Mouse (Mus musculus) limb, embryonic 15.5 days (tissue): ENCODE data around the gene Tnfsf8. TPM values are rescaled to one million over a fixed set of nuclear protein-coding genes. Genes with fewer than 3 reads are reported as not detected.

Experiments used
- ATAC-seq: fragments of 200-750 bp; cut with Nextera tagmentation; 2 replicates; pipeline ENCODE4 v1.8.0; 2017; ENCODE audit warnings: low read depth, moderate TSS enrichment; ENCODE audit not compliant: insufficient number of reproducible peaks, low FRiP score, low TSS enrichment
- H3K27ac ChIP-seq: fragments of 300-500 bp; sonication (generic); 2 replicates; pipeline ENCODE4 v1.5.1; 2015; ENCODE audit warnings: moderate library complexity, mild to moderate bottlenecking, inconsistent platforms
- H3K27me3 ChIP-seq: fragments of 300-500 bp; sonication (generic); 2 replicates; pipeline ENCODE4 v1.6.1; 2015; ENCODE audit warnings: inconsistent platforms
- H3K36me3 ChIP-seq: fragments of 300-500 bp; sonication (generic); 2 replicates; pipeline ENCODE4 v1.6.1; 2015; ENCODE audit warnings: inconsistent platforms
- H3K4me1 ChIP-seq: fragments of 300-500 bp; sonication (generic); 2 replicates; pipeline ENCODE4 v1.6.1; 2015; ENCODE audit warnings: inconsistent platforms
- H3K4me2 ChIP-seq: fragments of 300-500 bp; sonication (generic); 2 replicates; pipeline ENCODE4 v1.6.1; 2015; ENCODE audit warnings: mild to moderate bottlenecking, inconsistent platforms
- H3K4me3 ChIP-seq: fragments of 300-500 bp; sonication (generic); 2 replicates; pipeline ENCODE4 v1.5.1; 2015; ENCODE audit warnings: mild to moderate bottlenecking, inconsistent platforms
- H3K9ac ChIP-seq: fragments of 300-500 bp; sonication (generic); 2 replicates; pipeline ENCODE4 v1.6.1; 2015; ENCODE audit warnings: inconsistent platforms
- H3K9me3 ChIP-seq: fragments of 300-500 bp; sonication (generic); 2 replicates; pipeline ENCODE4 v1.6.1; 2016; ENCODE audit warnings: inconsistent platforms
- WGBS: fragments of 180-500 bp; shearing (Covaris S2); methylation state at CpG from one replicate; pipeline ENCODE4 v1.1.7; 2015; 5-methylcytosine and 5-hydroxymethylcytosine counted together
- polyA plus RNA-seq: library from polyadenylated mRNA; unstranded; fragments of >200 nt; fragmentation: Nextera tagmentation; extraction: Ambion mirVana; gene quantifications from 2 replicates; pipeline ENCODE4 v1.2.1, GENCODE M21; 2015

The Tnfsf8 gene
- polyA plus RNA-seq, 1 experiment from 2014 or later = not detected

- H3K9me3 ChIP-seq = no peaks in the 10 kb centered on the region
- H3K4me1 ChIP-seq = no peaks in the 10 kb centered on the region
- no peaks in the 10 kb centered on the region for H3K36me3 ChIP-seq
- no peak overlapping the region for H3K4me2 ChIP-seq
- H3K27ac ChIP-seq = no peak overlapping the region
- H3K9ac ChIP-seq = no peak overlapping the region
- no peak overlapping the region for H3K4me3 ChIP-seq
- WGBS = 65% methylated on average over 4 of the region's 4 CpGs
- no peak for ATAC-seq
- no peaks in the 10 kb centered on the region for H3K27me3 ChIP-seq
These were observed 38.0 kb downstream of the Tnfsf8 start for GRCm38 (mm10) chr4:63823136-63823535.

DNA sequence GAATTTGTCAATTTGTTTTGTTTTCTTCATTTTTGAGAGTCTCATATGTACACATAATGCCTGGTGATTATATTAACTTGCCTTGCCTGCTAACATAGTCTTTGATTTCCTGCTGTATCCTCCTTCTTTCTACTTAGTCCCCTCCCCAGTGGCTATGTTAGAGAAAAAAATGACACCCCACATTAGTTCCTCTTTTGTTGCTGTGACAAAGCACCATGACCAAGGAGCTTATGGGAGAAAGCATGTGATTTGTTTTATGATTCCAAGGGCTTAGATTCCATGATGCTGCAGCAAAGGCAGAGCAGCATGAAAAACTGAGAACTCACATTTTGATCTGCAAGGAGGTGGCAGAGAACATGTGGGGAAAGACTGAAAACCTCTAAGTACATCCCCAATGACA, 43.6 kb downstream of the Tnfsf8 start:
- no peak overlapping the region for H3K9ac ChIP-seq
- no peaks in the 10 kb centered on the region for H3K4me1 ChIP-seq
- H3K27me3 ChIP-seq = no peaks in the 10 kb centered on the region
- H3K9me3 ChIP-seq = no peaks in the 10 kb centered on the region
- no peaks in the 10 kb centered on the region for H3K36me3 ChIP-seq
- no peak overlapping the region for H3K27ac ChIP-seq
- no peak overlapping the region for H3K4me3 ChIP-seq
- ATAC-seq = no peak
- no peak overlapping the region for H3K4me2 ChIP-seq

GRCm38 (mm10) chr4:63815668-63816067, 45.5 kb downstream of the Tnfsf8 start:
- WGBS = 85% methylated on average over 2 of the region's 2 CpGs
- Histone ChIP-seq H3K4me3 (no peak overlapping the region), H3K9me3 (no peaks in the 10 kb centered on the region), H3K9ac (no peak overlapping the region), H3K27me3 (no peaks in the 10 kb centered on the region), H3K4me2 (no peak overlapping the region), H3K4me1 (no peaks in the 10 kb centered on the region), H3K36me3 (no peaks in the 10 kb centered on the region), H3K27ac (no peak overlapping the region)
- no peak for ATAC-seq

GRCm38 (mm10) chr4:63798083-63798482, 63.1 kb downstream of the Tnfsf8 start:
- no peaks in the 10 kb centered on the region for H3K27me3 ChIP-seq
- H3K4me3 ChIP-seq = no peak overlapping the region
- ATAC-seq = no peak
- no peaks in the 10 kb centered on the region for H3K36me3 ChIP-seq
- 75% methylated on average over 1 of the region's 1 CpGs for WGBS
- no peaks in the 10 kb centered on the region for H3K4me1 ChIP-seq
- H3K4me2 ChIP-seq = no peak overlapping the region
- H3K27ac ChIP-seq = no peak overlapping the region
- no peak overlapping the region for H3K9ac ChIP-seq
- H3K9me3 ChIP-seq = no peaks in the 10 kb centered on the region

DNA sequence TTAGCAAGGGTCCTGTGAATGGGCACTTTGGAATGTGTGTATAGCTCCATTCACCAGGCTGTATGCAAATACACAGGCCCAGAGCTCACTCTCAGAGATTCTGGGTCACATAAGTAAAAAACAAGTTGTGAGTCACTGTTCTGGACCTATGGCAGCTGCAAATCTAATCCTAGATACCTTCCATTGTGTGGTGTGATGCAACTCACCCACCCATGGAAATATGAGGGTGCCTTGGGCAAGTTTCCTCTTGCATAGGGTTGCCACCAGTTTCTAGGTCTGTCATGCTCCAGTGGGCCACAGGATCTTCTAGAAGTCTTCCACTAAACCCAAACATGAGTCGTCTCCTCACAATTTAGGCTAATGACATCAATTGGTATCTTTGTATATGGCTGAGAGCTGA, 64.6 kb downstream of the Tnfsf8 start:
- Histone ChIP-seq H3K4me1 (no peaks in the 10 kb centered on the region), H3K36me3 (no peaks in the 10 kb centered on the region), H3K27me3 (no peaks in the 10 kb centered on the region), H3K27ac (no peak overlapping the region), H3K4me3 (no peak overlapping the region), H3K4me2 (no peak overlapping the region), H3K9ac (no peak overlapping the region), H3K9me3 (no peaks in the 10 kb centered on the region)
- no peak for ATAC-seq
- 86% methylated on average over 1 of the region's 1 CpGs for WGBS

DNA sequence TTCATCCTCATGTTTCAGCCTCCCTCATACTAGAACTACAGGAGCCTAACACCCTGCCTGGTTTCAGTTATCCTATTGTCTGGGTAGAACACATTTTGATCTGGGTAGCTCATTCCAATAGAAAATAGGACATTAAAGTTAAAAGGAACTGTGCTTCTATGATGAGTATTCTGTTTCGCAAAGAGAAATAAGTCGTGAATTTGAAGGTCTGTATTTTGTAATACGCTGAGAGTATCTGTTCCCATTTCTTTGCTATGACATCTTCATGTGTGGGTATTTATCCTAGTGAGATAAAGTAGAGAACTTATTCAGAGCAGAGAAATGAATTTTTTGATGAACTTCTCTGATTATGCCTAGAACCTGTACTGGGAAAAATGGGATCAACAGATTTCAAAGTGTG, 68.8 kb downstream of the Tnfsf8 start:
- Histone ChIP-seq H3K9ac (no peak overlapping the region), H3K9me3 (no peaks in the 10 kb centered on the region), H3K36me3 (no peaks in the 10 kb centered on the region), H3K4me1 (no peaks in the 10 kb centered on the region), H3K4me2 (no peak overlapping the region), H3K4me3 (no peak overlapping the region), H3K27me3 (no peaks in the 10 kb centered on the region), H3K27ac (no peak overlapping the region)
- WGBS = 94% methylated on average over 3 of the region's 3 CpGs
- no peak for ATAC-seq

DNA sequence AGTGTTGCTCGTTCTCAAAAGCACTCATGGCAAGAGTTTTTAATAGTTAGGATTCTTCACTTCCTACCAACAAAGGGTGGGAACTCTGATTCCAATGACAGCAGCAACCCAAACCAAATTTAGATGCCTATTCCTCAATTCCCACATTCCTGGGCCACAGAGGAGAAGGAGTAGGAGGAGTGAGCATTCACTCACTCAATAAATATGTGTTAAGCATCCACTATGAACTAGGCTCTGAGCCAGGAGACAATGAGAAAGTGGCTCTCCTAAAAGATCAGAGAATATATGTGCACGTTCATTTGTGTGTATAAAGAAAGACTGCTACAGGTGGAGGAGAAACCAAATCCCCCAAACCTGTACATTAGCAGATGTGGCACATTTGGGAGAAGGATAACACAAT, 75.7 kb downstream of the Tnfsf8 start:
- ATAC-seq = no peak
- 57% methylated on average over 2 of the region's 2 CpGs for WGBS
- Histone ChIP-seq H3K27me3 (no peaks in the 10 kb centered on the region), H3K4me3 (no peak overlapping the region), H3K4me1 (peaks cover 5% of the 10 kb centered on the region; the same call in 1 of the 2 replicates), H3K36me3 (no peaks in the 10 kb centered on the region), H3K9me3 (no peaks in the 10 kb centered on the region), H3K4me2 (no peak overlapping the region), H3K9ac (no peak overlapping the region), H3K27ac (no peak overlapping the region)

DNA sequence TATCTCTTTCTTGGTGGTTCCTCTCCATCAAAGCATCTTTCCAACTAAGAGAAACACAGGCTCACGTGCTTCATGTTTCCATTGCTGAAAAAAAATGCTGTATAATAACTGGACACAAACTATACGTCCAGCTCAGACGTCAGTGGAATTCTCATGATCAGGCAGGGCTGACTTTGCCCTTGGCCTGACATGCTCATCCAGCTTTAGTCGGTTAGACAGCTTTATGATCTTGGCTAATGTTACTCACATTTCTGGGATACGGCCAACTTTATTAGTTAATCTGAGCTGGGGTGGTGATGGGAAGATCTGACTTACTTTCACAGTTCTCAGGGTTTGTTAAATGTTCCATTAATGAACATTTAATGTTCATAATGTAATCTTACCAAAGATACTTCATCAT, 77.3 kb downstream of the Tnfsf8 start:
- no peak overlapping the region for H3K9ac ChIP-seq
- H3K4me1 ChIP-seq = peaks cover 5% of the 10 kb centered on the region; the same call in 1 of the 2 replicates
- H3K36me3 ChIP-seq = no peaks in the 10 kb centered on the region
- no peak overlapping the region for H3K4me3 ChIP-seq
- H3K27me3 ChIP-seq = no peaks in the 10 kb centered on the region
- 42% methylated on average over 5 of the region's 5 CpGs for WGBS
- H3K4me2 ChIP-seq = no peak overlapping the region
- no peak for ATAC-seq
- no peaks in the 10 kb centered on the region for H3K9me3 ChIP-seq
- no peak overlapping the region for H3K27ac ChIP-seq

GRCm38 (mm10) chr4:63782970-63783613, 78.1 kb downstream of the Tnfsf8 start:
- no peak for ATAC-seq
- WGBS = 65% methylated on average over 7 of the region's 7 CpGs

More at GRCm38 (mm10) chr4:63782970-63783613, 78.1 kb downstream of the Tnfsf8 start:
- Histone ChIP-seq H3K9me3 (no peaks in the 10 kb centered on the region), H3K36me3 (no peaks in the 10 kb centered on the region), H3K9ac (no peak overlapping the region), H3K4me1 (peaks cover 5% of the 10 kb centered on the region; the same call in 1 of the 2 replicates), H3K4me2 (no peak overlapping the region), H3K4me3 (no peak overlapping the region), H3K27ac (no peak overlapping the region), H3K27me3 (no peaks in the 10 kb centered on the region)

Other genes with a start within 250 kb of the Tnfsf8 start
- gene Tex48, start 238.9 kb downstream of the Tnfsf8 start, polyA plus RNA-seq = not detected in 2 replicates
- not detected in 2 replicates for gene Gm11214, start 198.0 kb downstream of the Tnfsf8 start, polyA plus RNA-seq
- gene Tnfsf15, start 116.2 kb downstream of the Tnfsf8 start, polyA plus RNA-seq = 0.26 and 0.46 TPM in 2 replicates
- gene Tnc, start 185.7 kb upstream of the Tnfsf8 start, polyA plus RNA-seq = 60.0 and 61.3 TPM in 2 replicates